Mouse (Mus musculus) layer of hippocampus, postnatal 25 days (tissue): ENCODE results near the gene Pramel1. TPM values are rescaled to one million over a fixed set of nuclear protein-coding genes. Genes with fewer than 3 reads are reported as not detected.
"Not testable (repeated sequence)": the region's sequence is repeated elsewhere in the genome, so short reads cannot be mapped to it uniquely, and the experiment has no call there.

Experiments
- DNase-seq, 2 experiments: peaks; one replicate each; pipeline ENCODE4 v3.0.0; 2022; ENCODE audit warnings: mixed read lengths in 2 of 2, low spot score in 1 of 2; ENCODE audit errors: extremely low spot score in 1 of 2
- total RNA-seq, 2 experiments: library from RNA; stranded (reverse); gene quantifications; 2 replicates each; pipeline ENCODE4 v1.2.3; 2021

The Pramel1 gene
- not detected for total RNA-seq

- DNase-seq, result no peak
Observed at GRCm38 (mm10) chr4:143394181-143394580, at the start of gene Pramel1. Gene Pramel1 (plus strand): TSS chr4:143394428.

DNA sequence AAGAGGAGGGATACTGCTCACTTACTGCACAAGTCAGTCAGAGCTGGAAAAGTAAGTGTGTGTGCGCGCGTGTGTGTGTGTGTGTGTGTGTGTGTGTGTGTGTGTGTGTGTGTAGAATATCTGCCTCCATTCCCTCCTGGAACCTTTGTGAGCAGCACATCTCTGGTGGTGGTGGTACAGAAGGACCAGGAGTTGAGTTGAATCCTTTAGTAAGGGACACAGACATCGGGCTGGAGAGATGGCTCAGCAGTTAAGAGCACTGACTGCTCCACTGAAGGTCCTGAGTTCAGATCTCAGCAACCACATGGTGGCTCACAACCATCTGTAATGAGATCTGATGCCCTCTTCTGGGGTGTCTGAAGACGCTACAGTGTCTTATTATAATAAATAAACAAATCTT lies 48.7 kb upstream of the Pramel1 start:
- DNase-seq, result not testable (repeated sequence)

DNA sequence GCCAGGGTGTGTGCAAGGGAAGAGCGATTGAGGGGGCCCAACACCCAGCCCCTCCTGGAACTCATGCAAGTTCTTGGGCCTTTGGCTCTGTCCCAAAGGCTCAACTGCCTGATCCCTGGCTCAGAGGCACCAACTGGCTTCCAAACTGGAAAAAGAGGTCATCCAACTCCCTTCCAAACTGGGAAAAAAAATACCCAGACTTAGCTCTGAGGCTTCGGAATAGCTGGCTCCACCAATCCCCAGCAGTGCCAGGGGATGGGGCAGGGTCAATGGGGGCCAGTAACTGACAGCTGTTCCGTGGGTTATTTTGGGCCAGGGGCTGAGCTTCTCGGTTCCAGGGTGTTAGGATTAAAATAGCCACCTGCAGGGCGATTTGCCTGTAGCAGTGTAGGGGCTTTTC lies 45.5 kb upstream of the Pramel1 start:
- DNase-seq, result no peak

GRCm38 (mm10) chr4:143349484-143349906 lies 44.7 kb upstream of the Pramel1 start, which contains the start of gene Lrrc38:
Gene Lrrc38 (plus strand): TSS chr4:143349757.
- DNase-seq, result peak in 1 of 2 experiments; percentile 7

- peak in 1 of 2 experiments; percentile 4 for DNase-seq
Observed at GRCm38 (mm10) chr4:143350047-143351015, 43.9 kb upstream of the Pramel1 start.

- no peak for DNase-seq
Observed at GRCm38 (mm10) chr4:143352301-143352700, 41.9 kb upstream of the Pramel1 start.

GRCm38 (mm10) chr4:143361520-143361919 lies 32.7 kb upstream of the Pramel1 start:
- no peak for DNase-seq

DNA sequence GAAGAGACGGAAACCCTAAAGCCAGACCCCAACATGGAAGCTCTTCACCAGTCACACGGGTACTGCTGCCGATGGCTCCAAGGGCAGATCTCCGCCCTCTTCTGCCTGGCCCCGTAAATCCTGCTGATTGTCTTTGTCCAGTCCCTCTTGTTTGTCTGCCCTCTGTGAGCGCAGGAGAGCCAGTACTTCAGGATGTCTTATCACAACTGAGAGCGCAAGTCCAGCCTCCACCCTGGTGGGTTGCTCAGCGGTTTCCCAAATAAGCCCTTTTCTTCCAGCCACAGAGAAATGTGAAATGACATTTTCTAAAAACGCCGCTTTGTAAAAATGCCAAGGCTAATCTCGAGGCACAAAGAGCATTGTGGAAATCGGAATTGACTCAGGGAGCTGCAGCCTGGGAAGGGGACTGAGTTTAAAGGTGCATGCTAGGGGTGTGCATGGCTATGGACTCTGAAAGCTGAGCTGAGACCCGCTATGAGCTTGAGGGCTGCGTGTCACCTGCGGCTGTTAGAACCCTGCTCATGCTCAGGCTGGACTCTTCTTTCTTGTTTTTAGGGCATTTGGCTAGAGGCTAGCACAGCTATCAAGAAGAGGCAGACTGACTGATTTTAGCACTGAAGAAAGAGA lies 27.7 kb upstream of the Pramel1 start:
- no peak for DNase-seq

GRCm38 (mm10) chr4:143379480-143379879 lies 14.7 kb upstream of the Pramel1 start:
- no peak for DNase-seq

DNA sequence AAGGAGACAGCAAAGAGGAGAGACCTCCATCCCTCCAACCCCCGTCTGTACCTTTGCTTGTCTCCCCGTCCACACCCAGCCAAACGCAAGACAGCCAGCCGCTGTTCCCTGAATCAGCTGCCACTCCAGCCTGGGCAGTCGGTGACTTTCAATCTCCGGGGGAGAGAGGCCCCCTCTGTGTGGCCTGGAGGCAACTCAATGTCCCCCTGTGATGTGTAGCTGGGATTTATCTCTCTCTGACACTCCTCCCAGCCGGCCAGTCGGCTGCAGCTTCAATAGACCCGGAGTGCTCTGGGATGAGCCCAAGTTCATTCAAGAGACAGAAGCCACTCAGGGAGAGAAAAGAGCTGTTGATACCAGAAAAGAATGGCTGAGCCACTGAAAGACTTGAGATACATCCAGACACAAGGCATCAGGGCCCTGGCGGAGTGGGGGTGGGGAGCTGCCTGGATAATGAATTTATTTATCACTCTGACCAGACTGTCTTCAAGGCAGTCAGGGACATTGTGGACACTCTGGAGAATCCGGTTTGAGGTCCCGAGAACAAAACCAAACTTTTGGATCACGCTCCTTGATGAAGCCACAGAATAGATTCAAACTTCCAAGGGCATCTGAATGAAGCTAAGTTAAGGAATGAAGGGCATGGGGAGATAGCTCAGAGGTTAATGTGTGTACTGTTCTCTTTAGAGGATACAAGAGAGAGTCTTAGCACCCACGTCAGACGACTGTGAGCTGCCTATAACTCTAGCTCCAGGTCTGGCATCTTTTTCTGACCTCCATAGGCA lies 14.1 kb upstream of the Pramel1 start:
- DNase-seq, result peak in 1 of 2 experiments; percentile 10

GRCm38 (mm10) chr4:143380716-143381004 lies 13.6 kb upstream of the Pramel1 start:
- peak; percentile 17 to 69 for DNase-seq

GRCm38 (mm10) chr4:143382163-143382562 lies 12.1 kb upstream of the Pramel1 start:
- DNase-seq, result no peak

DNA sequence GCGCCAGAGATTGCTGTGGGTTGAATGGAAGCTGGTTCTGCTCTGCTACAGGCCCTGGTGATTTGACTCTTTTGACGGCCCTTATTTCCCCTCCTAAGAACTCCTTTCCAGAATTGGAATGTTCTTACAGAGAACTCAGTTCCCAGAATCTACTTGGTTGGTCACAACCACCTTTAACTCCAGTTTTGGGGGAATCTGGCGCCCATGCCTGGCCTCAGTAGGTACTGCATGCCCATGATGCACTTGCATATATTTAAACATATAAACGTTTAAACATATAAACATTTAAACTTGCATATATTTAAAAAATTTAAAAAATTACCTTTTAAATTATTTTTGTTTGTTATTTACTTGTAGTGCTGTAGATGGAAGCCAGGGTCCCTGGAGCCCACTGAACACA lies 10.6 kb upstream of the Pramel1 start:
- no peak for DNase-seq

DNA sequence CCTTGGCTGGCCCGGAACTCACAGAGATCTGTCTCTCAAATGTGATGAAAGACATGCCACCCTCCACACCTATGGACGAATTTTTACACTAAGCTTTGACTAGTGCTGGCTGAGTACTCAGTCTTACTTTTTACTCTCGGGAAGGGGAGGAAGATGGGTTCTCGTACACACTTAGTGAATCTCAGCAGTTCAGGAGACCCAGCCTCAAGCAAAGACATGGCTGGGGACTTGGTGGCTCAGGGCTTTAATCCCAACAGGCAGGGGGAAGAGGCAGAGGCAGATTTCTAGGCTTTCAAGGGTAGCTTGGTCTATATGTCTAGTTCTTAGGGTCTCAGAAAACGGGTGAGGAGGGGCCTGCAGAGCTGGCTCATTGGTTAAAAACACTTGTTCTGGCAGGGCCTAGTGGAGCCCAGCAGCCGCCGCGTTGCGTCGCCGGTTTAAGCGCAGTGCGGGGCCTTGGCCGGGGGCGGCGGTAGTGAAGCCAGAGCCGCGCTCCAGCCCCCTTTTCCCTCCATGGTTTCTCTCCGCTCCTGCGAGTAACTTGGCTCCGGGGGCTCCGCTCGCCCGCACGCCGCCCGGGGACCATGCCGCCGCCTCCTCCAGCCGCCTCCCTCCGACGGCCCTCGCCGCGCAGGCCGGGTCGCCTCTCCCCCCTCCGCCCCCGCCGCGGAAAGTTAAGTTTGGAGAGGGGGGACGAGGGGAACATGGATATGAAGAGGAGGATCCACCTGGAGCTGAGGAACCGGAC lies 5.1 kb upstream of the Pramel1 start:
- peak; percentile 22 to 42 for DNase-seq

DNA sequence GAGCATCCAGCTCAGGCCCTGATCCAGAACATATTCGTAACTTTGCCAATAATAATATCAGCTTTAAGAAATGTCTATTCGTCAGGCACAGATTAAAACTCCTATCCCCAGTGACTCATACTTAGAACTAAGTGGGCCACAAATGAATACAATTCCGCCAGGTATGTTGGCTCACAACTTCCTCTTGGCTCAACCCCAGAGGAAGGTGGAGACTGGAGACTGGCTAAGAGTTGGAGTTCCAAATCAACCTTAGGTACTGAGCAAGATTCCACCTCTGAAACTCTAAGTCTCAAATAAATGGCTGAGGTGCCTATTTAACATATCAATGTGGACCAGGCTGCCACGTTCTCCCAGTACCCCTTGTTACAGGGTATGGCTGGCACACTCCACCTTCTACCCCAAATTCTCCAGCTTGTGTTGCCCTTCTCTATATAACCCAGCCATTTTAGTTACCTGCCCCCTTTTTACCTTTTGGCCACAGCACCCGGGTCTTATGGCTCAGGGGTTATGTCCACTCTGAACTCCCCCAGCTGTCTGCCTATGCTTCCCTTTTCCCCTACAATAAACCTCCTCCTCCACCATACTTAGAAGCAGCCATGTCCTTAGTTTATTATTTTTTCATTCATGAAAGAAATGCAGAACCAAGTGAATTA lies 17.5 kb downstream of the Pramel1 start:
- DNase-seq, result no peak

DNA sequence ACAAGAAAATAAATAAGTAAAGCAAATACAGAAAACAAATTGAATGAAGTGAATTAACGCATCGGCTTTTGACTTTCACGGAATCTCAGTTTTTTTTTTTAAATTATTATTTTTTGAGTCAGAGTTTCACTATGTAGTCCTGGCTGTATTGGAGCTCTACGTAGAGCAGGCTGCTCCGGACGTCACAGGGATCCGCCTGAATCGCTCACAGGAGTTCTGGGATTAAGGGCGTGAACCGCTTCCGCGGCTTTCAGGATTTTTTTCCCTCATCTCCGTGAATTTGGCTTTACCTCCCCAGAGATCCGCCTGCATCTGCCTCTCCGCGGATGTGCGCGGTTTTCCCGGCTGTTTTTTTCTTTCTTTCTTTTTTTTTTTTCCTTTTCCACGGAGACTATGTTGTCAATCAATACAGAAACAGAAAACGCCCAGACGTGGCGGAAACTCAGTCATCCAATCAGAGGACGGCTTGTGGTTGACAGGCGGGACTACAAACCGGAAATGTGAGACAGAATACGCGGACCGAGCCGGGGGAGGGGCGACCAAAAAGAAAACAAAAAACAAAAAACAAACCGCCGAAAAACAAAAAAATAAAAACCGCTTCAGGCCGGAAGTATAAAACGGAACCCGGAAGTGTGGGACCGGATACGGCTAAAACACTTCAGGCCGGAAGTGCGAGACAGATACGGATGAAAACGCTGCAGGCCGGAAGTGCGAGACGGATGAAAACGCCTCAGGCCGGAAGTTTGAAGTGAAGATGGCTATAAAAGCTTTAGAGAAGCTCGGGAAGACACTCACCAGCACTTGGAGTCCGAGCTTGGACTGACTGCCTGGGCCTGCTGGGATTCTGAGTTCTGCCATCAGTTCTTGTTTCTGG lies 18.2 kb downstream of the Pramel1 start, which contains the start of gene Pramef8:
TSS of gene Pramef8 (plus strand) at position 208 of the 874 bp plus-strand sequence.
- DNase-seq, result peak; percentile 77 to 86

- no peak for DNase-seq
Observed at GRCm38 (mm10) chr4:143413621-143414020, 19.4 kb downstream of the Pramel1 start.

GRCm38 (mm10) chr4:143414121-143414520 lies 19.9 kb downstream of the Pramel1 start:
- no peak for DNase-seq

- not testable (repeated sequence) for DNase-seq
Observed at GRCm38 (mm10) chr4:143426770-143427169, 32.5 kb downstream of the Pramel1 start.
